Mouse (Mus musculus) adipocyte (in vitro differentiated cells): ENCODE results near the gene Pcf11.

ENCODE experiments used
- DNase-seq: peaks from one replicate; pipeline ENCODE4 v3.0.0-alpha.2; 2016; ENCODE audit warnings: low spot score

The Pcf11 gene

GRCm38 (mm10) chr7:92637021-92637625 is 32.6 kb downstream of the Pcf11 start, which contains the start of gene Ankrd42:
TSS of gene Ankrd42 (minus strand) at chr7:92637142.
- peak; percentile 89 for DNase-seq

DNA sequence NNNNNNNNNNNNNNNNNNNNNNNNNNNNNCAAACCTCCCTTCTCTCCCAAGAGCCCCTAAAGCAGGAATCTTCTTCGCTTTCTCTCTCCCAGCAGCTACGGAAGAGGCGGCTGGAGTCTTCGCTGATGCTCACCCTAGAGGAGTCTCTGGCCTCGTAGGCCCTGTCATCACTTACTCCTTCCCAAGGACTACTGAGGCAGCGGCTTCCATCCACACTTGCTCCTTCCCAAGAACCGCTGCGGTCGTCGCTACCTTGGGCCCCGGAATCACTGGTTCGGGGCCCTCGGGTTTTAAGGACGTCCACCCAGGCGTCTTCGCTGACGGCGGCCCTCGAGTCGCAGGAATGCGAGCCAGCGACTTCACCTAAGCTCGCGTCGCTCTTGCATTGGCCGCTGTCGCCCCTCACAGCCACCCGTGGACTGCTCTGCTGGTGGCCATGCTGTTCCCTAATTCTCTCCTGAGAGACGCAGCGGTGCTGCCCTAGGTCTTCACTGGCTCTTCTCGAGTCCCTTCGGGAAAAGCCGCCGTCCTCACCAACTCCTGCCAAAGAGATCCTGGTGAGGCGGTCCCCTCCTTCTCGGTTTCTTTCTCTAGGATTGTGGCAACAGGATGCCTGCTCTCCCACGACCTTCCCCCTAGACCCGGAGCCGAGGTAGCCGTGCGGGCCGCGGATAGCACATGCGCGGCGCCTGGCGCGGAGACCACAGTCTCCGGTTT is 33.3 kb downstream of the Pcf11 start:
- DNase-seq = no peak

GRCm38 (mm10) chr7:92630167-92630566 is 39.6 kb downstream of the Pcf11 start:
- DNase-seq = peak; percentile 70

DNA sequence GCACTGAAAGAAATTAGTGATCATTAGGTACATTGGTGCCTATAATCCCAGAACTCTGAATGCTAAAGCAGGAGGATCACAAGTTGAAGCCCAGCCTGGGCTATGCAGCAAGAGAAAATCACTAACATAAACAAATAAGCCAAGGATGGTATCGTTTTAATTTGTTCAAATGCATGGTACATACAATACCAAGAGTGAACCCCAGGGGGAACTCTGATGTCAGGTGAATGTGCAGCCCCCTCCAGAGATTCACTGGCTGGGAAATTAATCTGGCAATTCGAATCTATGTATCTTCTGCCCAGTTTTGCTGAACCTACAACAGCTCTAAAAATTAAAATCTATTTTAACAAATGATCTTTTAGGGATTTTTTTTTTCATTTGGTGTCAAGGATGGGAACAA is 45.2 kb downstream of the Pcf11 start:
- DNase-seq = no peak

- no peak for DNase-seq
These were observed 58.9 kb downstream of the Pcf11 start for GRCm38 (mm10) chr7:92610830-92611229.

DNA sequence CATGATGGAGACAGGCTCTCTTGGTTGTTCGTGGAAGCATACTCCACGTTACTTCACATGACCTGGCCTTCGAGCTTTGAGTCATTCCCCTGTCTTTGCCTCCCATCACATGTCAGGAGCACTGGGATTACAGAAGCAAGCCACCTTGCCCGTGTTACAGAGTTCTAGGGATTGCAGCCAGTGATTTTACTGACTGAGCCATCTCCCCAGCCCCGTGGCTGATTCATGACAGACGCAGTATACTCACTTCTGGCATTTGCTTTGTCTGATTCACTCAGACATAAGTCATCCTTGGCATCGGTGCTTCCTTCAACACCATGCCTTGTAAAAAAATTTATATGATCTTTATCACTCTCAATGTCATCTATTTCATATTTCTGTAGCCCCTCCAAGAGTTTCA is 64.8 kb downstream of the Pcf11 start:
- no peak for DNase-seq
